Mouse (Mus musculus): ENCODE results near the gene Stam.

DNA sequence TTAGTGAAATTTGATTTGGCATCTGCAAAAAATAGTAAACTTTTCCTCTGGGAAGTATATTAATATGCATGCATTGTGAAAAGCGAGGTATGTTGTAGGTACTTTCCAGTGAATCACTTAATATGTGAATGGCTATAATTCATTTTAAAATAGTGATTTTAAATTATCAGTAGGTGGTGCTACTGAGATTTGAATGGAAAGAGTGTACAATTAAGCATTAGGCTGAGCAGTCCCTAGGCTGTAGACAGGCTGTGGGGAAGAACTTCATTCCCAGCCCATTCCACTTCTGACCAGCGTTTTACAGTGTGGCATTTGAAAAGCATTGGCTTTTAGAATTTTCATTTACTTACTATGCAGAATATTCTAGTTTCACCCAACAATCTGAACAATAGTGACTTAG lies 85.9 kb downstream of the Stam start:
- TF ChIP-seq POLR2A (IDR thresholded peaks at IDR 0.05; ENCODE audit: borderline replicate concordance, extremely low read depth, insufficient read depth, insufficient read length, poor library complexity, severe bottlenecking) (no peak), CTCF (IDR thresholded peaks at IDR 0.05; ENCODE audit: borderline replicate concordance, extremely low read depth, insufficient read depth, insufficient read length) (no peak)

Data from brain, embryonic 14.5 days (tissue).